Mouse (Mus musculus) thymus, adult 2 months (tissue): ENCODE measurements around the gene Arhgap23. TPM values are rescaled to one million over a fixed set of nuclear protein-coding genes. Genes with fewer than 3 reads are reported as not detected.

Experiments used
- DNase-seq: peaks from one replicate; pipeline ENCODE4 v3.0.0; 2021
- H3K27ac ChIP-seq: fragments of 200-500 bp; 2 replicates; pipeline ENCODE4 v1.5.1; 2012; ENCODE audit warnings: low read length, control low read depth; ENCODE audit not compliant: control insufficient read depth, insufficient read depth
- H3K27me3 ChIP-seq: fragments of 200-500 bp; 2 replicates; pipeline ENCODE4 v1.6.1; 2012; ENCODE audit warnings: mild to moderate bottlenecking, low read length, moderate library complexity, mixed read lengths; ENCODE audit not compliant: control insufficient read depth, insufficient read depth
- H3K36me3 ChIP-seq: fragments of 200-500 bp; 2 replicates; pipeline ENCODE4 v1.6.1; 2012; ENCODE audit warnings: mild to moderate bottlenecking, low read length, moderate library complexity; ENCODE audit not compliant: control insufficient read depth, insufficient read depth
- H3K4me1 ChIP-seq: fragments of 200-500 bp; replicated peaks from 2 replicates; pipeline ENCODE4 v1.6.1; 2012; ENCODE audit warnings: low read length; ENCODE audit not compliant: control insufficient read depth, insufficient read depth
- H3K4me3 ChIP-seq: fragments of 200-500 bp; 2 replicates; pipeline ENCODE4 v1.5.1; 2012; ENCODE audit warnings: mild to moderate bottlenecking, low read length, control low read depth, moderate library complexity; ENCODE audit not compliant: control insufficient read depth, insufficient read depth
- CTCF ChIP-seq: fragments of 200-500 bp; IDR thresholded peaks from 2 replicates; pipeline ENCODE4 v1.5.1; 2012; ENCODE audit warnings: mild to moderate bottlenecking, control low read depth, low read length, moderate library complexity, borderline replicate concordance; ENCODE audit not compliant: control insufficient read depth, poor library complexity, insufficient read depth; ENCODE audit errors: extremely low read depth
- POLR2A ChIP-seq: fragments of 200-500 bp; IDR thresholded peaks from 2 replicates; pipeline ENCODE4 v1.6.1; 2012; ENCODE audit warnings: mild to moderate bottlenecking, low read length, control low read depth, moderate library complexity; ENCODE audit not compliant: control insufficient read depth, poor library complexity, insufficient read depth; ENCODE audit errors: extremely low read depth
- WGBS: fragments of 180-500 bp; shearing (Covaris S2); methylation state at CpG from one replicate; pipeline ENCODE4 v1.1.7; 2018; 5-methylcytosine and 5-hydroxymethylcytosine counted together
- polyA plus RNA-seq: library from polyadenylated mRNA; depleted of rRNA; stranded (reverse); fragments of >200 nt; gene quantifications from 2 replicates; pipeline ENCODE4 v1.2.3, GENCODE M21; 2012

Arhgap23 gene
- polyA plus RNA-seq, 1 experiment: 13.3 TPM

DNA sequence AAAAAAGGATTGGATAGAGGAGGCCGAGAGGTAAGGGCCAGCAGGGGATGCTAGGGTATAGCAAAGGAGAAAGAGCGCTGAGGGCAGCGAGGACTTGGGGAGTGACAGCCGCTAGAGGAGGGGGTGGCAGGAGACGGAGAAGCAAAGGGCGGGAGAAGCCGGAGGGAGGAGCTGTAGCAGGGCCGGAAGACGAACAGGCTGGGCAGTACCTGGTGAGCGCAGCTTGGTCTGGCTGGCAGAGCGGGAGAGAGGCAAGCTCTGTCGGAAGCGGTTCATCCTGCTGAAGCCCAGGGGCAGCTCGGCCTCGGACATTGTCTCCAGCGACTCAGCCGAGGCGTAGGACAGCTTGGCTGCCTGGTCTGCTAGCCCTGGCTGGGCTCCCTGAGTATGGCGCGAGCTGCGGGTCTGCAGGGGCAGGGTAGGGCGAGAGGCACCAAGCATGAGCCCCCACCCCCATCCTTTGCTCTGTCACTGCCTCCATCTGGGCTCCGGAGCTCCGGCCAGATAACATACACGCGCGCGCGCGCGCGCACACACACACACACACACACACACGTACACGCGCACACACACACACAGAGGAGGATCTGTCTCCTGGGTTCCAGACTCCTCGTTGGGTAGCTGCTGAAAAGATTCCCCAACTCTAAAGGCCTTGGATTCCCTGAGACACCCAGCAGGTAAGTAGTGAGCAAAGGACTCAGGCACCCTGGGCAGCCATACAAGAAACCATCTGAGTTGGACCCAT is 121.7 kb downstream of the Arhgap23 start:
- no peak overlapping the region; the same call in 1 of the 2 replicates for H3K4me3 ChIP-seq
- no peak for DNase-seq
- peaks cover 24% of the 10 kb centered on the region for H3K4me1 ChIP-seq
- no peaks in the 10 kb centered on the region for H3K36me3 ChIP-seq
- TF ChIP-seq CTCF (no peak), POLR2A (no peak)
- WGBS: 5% methylated on average over 36 of the region's 36 CpGs
- H3K27me3 ChIP-seq: peaks cover 30% of the 10 kb centered on the region
- H3K27ac ChIP-seq: no peak overlapping the region

DNA sequence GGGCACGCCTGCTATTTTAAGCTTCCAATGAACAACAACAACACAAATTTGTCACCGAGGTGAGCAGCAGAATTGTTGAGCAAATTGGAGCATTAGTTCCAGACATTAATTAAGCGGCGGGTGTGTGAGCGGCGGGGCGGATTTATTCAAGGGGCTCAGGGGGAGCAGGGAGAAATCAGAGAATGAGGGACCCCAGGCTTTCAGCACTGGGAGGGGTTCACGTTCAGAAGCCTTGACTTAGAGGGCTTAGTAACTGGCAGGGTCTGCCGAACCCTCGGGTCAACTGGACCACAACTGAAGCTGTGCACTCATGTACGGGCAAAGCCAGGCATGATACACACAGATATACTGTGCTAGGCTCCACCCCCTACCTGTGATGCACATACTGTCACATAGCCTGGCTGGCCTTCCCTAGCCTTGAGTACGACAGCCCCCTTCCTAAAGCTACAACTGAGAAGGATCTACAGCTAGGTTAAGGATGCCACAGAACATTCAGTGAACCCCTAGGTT is 122.3 kb downstream of the Arhgap23 start:
- WGBS: 74% methylated on average over 12 of the region's 12 CpGs
- no peak for DNase-seq
- Histone ChIP-seq H3K4me1 (peaks cover 18% of the 10 kb centered on the region), H3K27me3 (peaks cover 30% of the 10 kb centered on the region), H3K4me3 (no peak overlapping the region), H3K27ac (no peak overlapping the region), H3K36me3 (no peaks in the 10 kb centered on the region)
- TF ChIP-seq CTCF: no peak
- TF ChIP-seq POLR2A: no peak

DNA sequence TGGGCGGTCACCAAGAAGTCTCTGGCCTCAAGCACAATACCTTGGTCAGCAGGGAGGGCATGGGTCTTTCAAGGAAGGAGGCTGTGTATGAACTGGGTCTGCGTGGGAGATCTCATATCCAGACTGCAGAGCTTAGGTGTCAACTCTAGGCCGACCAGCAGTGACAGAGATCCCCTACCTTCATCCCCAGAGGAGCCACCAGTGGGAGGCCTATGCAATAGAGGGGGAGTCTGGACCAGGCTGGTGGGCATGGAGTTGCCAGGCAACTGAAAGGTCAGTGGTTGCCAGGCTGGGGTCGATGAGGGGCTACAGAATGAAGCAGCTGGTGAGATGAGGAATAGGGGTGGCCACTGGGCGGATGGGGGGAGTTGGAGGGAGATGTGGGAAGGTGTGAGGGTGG is 124.3 kb downstream of the Arhgap23 start:
- Histone ChIP-seq H3K4me1 (peaks cover 10% of the 10 kb centered on the region), H3K36me3 (no peaks in the 10 kb centered on the region), H3K27me3 (peaks cover 20% of the 10 kb centered on the region; the same call in 1 of the 2 replicates), H3K4me3 (no peak overlapping the region), H3K27ac (no peak overlapping the region)
- TF ChIP-seq POLR2A: no peak
- TF ChIP-seq CTCF: no peak
- WGBS: 80% methylated on average over 5 of the region's 5 CpGs
- no peak for DNase-seq

DNA sequence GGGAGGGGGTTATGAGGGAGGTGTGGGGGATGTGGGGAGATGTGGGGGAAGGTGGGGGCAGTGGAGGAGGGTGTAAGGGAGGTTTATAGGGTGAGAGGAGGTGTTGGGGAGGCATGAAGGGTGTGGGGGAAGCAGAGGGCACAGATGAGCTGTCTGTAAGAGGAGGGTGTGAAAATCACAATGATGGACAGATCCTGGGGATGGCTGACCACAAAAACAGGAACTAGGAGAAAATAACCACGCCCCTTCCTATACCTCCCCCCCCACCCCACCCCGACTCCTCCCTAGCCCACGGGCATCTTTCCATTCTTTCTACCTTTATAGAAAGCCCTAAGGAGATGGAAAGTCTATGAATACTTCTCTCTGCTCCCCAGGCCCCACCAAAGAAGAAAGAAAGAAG is 124.8 kb downstream of the Arhgap23 start:
- no peaks in the 10 kb centered on the region for H3K36me3 ChIP-seq
- peaks cover 16% of the 10 kb centered on the region; the same call in 1 of the 2 replicates for H3K27me3 ChIP-seq
- DNase-seq: no peak
- no peak overlapping the region for H3K27ac ChIP-seq
- TF ChIP-seq CTCF (no peak), POLR2A (no peak)
- H3K4me1 ChIP-seq: peaks cover 4% of the 10 kb centered on the region
- no peak overlapping the region for H3K4me3 ChIP-seq
- 6% methylated on average over 3 of the region's 3 CpGs for WGBS

DNA sequence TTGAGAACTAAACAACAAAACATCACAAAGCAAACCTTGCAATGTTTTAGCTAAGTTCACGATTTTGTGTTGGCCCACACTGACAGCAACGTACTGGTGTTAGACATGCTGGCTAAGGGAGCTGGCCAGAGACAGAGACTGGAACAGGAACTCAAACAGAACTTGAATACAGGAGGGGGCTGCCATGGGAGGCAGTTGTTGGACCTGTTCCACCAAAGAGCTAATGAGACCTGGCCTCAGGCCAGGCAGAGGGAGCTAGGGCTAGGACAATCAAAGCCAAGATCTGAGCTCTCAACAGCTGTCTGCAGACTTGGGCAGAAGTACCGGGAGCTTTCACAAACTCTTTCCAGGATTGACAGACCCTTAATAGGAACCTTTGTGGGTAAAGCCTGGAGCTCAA is 125.3 kb downstream of the Arhgap23 start:
- Histone ChIP-seq H3K27me3 (peaks cover 19% of the 10 kb centered on the region; the same call in 1 of the 2 replicates), H3K4me1 (peaks cover 3% of the 10 kb centered on the region), H3K36me3 (no peaks in the 10 kb centered on the region), H3K27ac (no peak overlapping the region), H3K4me3 (no peak overlapping the region)
- DNase-seq: no peak
- WGBS: 39% methylated on average over 3 of the region's 3 CpGs
- TF ChIP-seq CTCF: no peak
- no peak for TF ChIP-seq POLR2A

DNA sequence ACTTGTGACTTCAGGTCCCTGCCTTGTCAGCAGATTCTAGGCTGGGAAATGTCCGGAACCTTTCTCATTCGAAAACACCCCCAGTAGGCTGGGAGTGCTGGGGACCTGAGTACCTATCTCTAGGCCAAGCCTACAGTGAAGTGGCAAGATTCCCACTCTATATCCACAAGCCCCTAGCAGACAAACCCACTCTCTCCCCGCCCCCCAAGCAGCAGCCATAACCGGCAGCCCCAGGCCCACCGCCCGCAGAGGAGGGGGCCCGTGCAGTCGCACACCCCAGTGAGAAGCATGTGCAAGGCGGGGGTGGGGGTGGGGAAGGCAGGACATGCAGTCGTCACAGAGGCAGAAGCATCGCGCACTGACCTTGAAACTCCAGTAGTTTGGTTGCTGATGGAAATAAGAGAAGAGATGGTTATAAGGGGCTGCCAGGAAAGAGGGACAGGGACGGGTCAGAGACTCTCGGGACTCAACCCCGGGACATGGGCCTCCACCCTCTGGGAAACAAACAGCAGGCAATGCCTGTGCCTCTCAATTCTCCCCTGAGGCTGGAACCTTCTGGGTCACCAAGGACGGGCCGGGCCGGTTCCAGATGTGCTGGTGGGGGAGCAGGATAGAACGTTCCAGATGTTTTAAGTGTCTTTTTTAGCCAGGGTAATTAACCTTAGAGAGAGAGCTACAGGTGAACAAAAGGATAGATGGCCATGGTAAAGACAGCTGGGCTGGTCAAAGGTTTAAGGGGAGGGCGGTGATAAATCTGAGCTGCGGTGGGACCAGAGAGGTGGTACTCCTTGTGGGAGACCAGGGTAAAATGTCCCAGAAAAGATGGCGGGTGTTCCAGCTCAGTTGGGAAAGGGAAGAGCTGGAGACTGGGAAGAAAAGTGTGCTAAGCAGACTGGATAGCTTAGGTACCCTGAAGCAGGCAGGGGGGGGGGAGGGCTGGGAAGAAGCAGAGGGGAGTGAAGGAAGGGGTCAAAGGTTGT is 127.1 kb downstream of the Arhgap23 start:
- WGBS: 97% methylated on average over 22 of the region's 22 CpGs
- H3K27ac ChIP-seq: no peak overlapping the region

DNA sequence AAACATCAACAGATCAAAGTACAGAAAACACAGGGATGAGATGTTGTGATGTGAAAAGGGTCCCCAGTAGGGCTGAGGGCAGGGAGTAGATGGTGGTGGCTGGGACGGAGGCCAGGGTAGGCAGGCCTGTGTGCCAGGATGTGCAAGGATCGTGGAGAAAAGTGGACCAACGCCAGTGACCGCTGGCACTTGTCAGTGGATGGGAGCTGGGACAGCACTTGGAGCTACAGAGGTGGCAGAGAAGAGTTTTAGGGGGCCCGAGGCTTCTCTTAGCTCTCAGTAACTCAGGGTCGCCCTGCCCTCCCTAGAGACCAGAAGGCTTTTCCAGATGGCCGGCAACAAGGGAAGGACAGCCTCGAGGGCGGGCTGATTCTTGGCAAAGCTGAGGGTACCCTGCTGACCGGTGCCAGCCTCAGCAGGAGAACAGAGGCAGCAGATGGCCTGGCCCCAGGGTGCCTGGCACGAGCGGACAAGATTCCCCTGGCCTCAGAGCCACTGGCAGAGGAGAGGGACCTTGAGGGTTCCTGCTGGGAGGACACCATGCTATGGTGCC is 127.9 kb downstream of the Arhgap23 start:
- Histone ChIP-seq H3K4me3 (no peak overlapping the region), H3K36me3 (no peaks in the 10 kb centered on the region), H3K27ac (no peak overlapping the region), H3K4me1 (peaks cover 11% of the 10 kb centered on the region), H3K27me3 (peaks cover 22% of the 10 kb centered on the region)
- TF ChIP-seq POLR2A (no peak), CTCF (no peak)
- no peak for DNase-seq
- 89% methylated on average over 12 of the region's 12 CpGs for WGBS

More for the DNA sequence above, 127.1 kb downstream of the Arhgap23 start:
- H3K4me3 ChIP-seq: no peak overlapping the region
- no peaks in the 10 kb centered on the region for H3K36me3 ChIP-seq
- DNase-seq: no peak
- peaks cover 11% of the 10 kb centered on the region for H3K4me1 ChIP-seq
- peaks cover 25% of the 10 kb centered on the region for H3K27me3 ChIP-seq
- TF ChIP-seq CTCF: no peak
- no peak for TF ChIP-seq POLR2A
